ENCODE assay signal across 13 mouse cellular contexts in genomic region chr12:74098572-74099290, GRCm38 (mm10).
DNase-seq lines count a peak whose midpoint lies in the region; ATAC-seq and TF ChIP-seq lines count a peak whose summit lies in the region.
"Had no signal": no experiment of that assay in that cellular context is flagged by ENCODE, and none has a peak within 500 bp of the region (broad histone marks: within the 10 kb centered on the region; RNA-seq: fewer than 3 reads in every experiment).

No protein-coding gene starts in this region.

- intact Hi-C loops in gastrocnemius, adult 2 months (cut with DNase I), result no loop called here

- H3K9ac ChIP-seq in hindbrain, embryonic 11.5 days (ENCODE audit: low read depth, low read length), result no peak overlapping the region
- no peak overlapping the region for H3K9ac ChIP-seq in hindbrain, embryonic 13.5 days
- H3K9ac ChIP-seq in neural tube, embryonic 12.5 days, result no peak overlapping the region

- DNase-seq in hindbrain, embryonic 11.5 days (ENCODE audit: low spot score), result peak; percentile 32
- DNase-seq in hindbrain, embryonic 10.5 days (ENCODE audit: low spot score), result no peak
- peak; percentile 33 for DNase-seq in embryo, embryonic 11 days
- no peak for DNase-seq in gastrocnemius, adult 2 months
- DNase-seq in spleen, postnatal 4 days (ENCODE audit: low spot score in 2 of 2), result no peak
- DNase-seq: cerebellum, adult 2 months; kidney, adult 2 months; lung, postnatal 14 days; thymus, adult 2 months had no signal

- ATAC-seq in hindbrain, embryonic 11.5 days (ENCODE audit: low FRiP score), result peak; percentile 61
- ATAC-seq in hindbrain, embryonic 13.5 days (ENCODE audit: low FRiP score), result peak; percentile 63; the same call in 1 of the 2 replicates
- peak; percentile 70 for ATAC-seq in neural tube, embryonic 12.5 days (ENCODE audit: low FRiP score, low read depth)
- ATAC-seq in frontal cortex, adult (ENCODE audit: low TSS enrichment), result no peak

- H3K27me3 ChIP-seq in hindbrain, embryonic 11.5 days (ENCODE audit: control insufficient read depth, insufficient read depth, low read length), result no peaks in the 10 kb centered on the region; the same call in 1 of the 2 replicates
- no peaks in the 10 kb centered on the region for H3K27me3 ChIP-seq in hindbrain, embryonic 10.5 days (ENCODE audit: insufficient read depth, poor library complexity, severe bottlenecking)
- H3K27me3 ChIP-seq in hindbrain, embryonic 13.5 days, result no peaks in the 10 kb centered on the region
- H3K27me3 ChIP-seq in neural tube, embryonic 12.5 days (replicated peaks), result no peaks in the 10 kb centered on the region

- WGBS in hindbrain, embryonic 11.5 days, result 49% methylated on average over 8 of the region's 8 CpGs
- 58% methylated on average over 8 of the region's 8 CpGs for WGBS in hindbrain, embryonic 10.5 days
- WGBS in hindbrain, embryonic 13.5 days, result 30% methylated on average over 8 of the region's 8 CpGs
- 45% methylated on average over 8 of the region's 8 CpGs for WGBS in neural tube, embryonic 12.5 days

- TF ChIP-seq CTCF in gastrocnemius, adult 2 months (IDR thresholded peaks at IDR 0.05), result no peak

- no peaks in the 10 kb centered on the region for H3K9me3 ChIP-seq in hindbrain, embryonic 11.5 days (ENCODE audit: control insufficient read depth, low read length)
- no peaks in the 10 kb centered on the region for H3K9me3 ChIP-seq in hindbrain, embryonic 10.5 days
- no peaks in the 10 kb centered on the region for H3K9me3 ChIP-seq in hindbrain, embryonic 13.5 days
- no peaks in the 10 kb centered on the region for H3K9me3 ChIP-seq in neural tube, embryonic 12.5 days

- H3K4me3 ChIP-seq in hindbrain, embryonic 11.5 days (ENCODE audit: low read depth, low read length), result no peak overlapping the region
- no peak overlapping the region for H3K4me3 ChIP-seq in hindbrain, embryonic 10.5 days
- no peak overlapping the region for H3K4me3 ChIP-seq in hindbrain, embryonic 13.5 days
- no peak overlapping the region for H3K4me3 ChIP-seq in neural tube, embryonic 12.5 days
- no peak overlapping the region for H3K4me3 ChIP-seq in gastrocnemius, adult 2 months

- no peak overlapping the region for H3K4me2 ChIP-seq in hindbrain, embryonic 11.5 days (replicated peaks; ENCODE audit: low read depth, low read length)
- no peak overlapping the region for H3K4me2 ChIP-seq in hindbrain, embryonic 13.5 days
- no peak overlapping the region for H3K4me2 ChIP-seq in neural tube, embryonic 12.5 days (replicated peaks)
- H3K4me2 ChIP-seq: liver, embryonic 11.5 days had no signal

- no peaks in the 10 kb centered on the region for H3K36me3 ChIP-seq in hindbrain, embryonic 11.5 days (ENCODE audit: control insufficient read depth, insufficient read depth, low read length)
- H3K36me3 ChIP-seq in hindbrain, embryonic 10.5 days, result no peaks in the 10 kb centered on the region
- H3K36me3 ChIP-seq in hindbrain, embryonic 13.5 days, result no peaks in the 10 kb centered on the region
- H3K36me3 ChIP-seq in neural tube, embryonic 12.5 days, result no peaks in the 10 kb centered on the region

- no peaks in the 10 kb centered on the region for H3K4me1 ChIP-seq in hindbrain, embryonic 11.5 days (replicated peaks; ENCODE audit: control insufficient read depth, insufficient read depth, low read length)
- H3K4me1 ChIP-seq in hindbrain, embryonic 10.5 days (replicated peaks), result peaks cover 17% of the 10 kb centered on the region
- peaks cover 7% of the 10 kb centered on the region for H3K4me1 ChIP-seq in hindbrain, embryonic 13.5 days (replicated peaks)
- H3K4me1 ChIP-seq in neural tube, embryonic 12.5 days, result 0 out of 2 replicates have a peak, but pooled peaks cover 11% of the 10 kb centered on the region

- no peak overlapping the region for H3K27ac ChIP-seq in hindbrain, embryonic 11.5 days (ENCODE audit: low read depth, low read length)
- no peak overlapping the region; the same call in 1 of the 2 replicates for H3K27ac ChIP-seq in hindbrain, embryonic 10.5 days
- H3K27ac ChIP-seq in hindbrain, embryonic 13.5 days, result no peak overlapping the region
- H3K27ac ChIP-seq in neural tube, embryonic 12.5 days, result no peak overlapping the region
- no peak overlapping the region for H3K27ac ChIP-seq in gastrocnemius, adult 2 months

Comparison
In these comparisons a context has a peak if more than half of its experiments do, and no peak if none do; other contexts are left out.
1. DNase-seq: peak in hindbrain, embryonic 11.5 days (single experiment) and embryo, embryonic 11 days (single experiment); none in hindbrain, embryonic 10.5 days (single experiment), gastrocnemius, adult 2 months (single experiment) and spleen, postnatal 4 days (0 of 2).